Mouse (Mus musculus) liver, embryonic 14.5 days (tissue): ENCODE data around the gene Hipk2.

Experiments
- CTCF ChIP-seq: IDR thresholded peaks from 2 replicates; pipeline ENCODE4 v1.5.1; 2016; ENCODE audit warnings: antibody characterized with exemption, low read depth, control low read depth
- EP300 ChIP-seq: IDR thresholded peaks from 2 replicates; pipeline ENCODE4 v1.6.1; 2016; ENCODE audit warnings: antibody characterized with exemption, low read depth

DNA sequence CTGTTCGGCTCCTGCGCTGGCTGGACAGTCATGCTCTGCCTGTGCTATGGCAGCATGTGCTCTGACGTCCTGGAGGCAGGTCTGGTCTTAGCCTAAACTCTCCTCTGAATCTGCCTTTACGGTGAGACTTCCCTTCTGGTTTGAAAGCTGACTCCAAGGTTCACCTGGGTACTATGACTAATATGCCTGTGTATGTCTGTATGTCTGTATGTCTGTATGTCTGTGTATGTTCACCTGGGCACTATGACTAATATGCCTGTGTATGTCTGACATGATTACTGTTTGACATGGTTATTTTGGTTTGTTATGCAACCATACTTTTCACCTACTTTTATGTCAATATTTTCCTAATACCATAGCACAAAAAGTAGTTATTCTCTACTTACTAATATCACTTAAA, 52.8 kb downstream of the Hipk2 start:
- no peak for TF ChIP-seq CTCF
- no peak for TF ChIP-seq EP300
